Mouse (Mus musculus) small intestine, adult 10 weeks (tissue): Measurements from ENCODE around the gene Bcan. TPM values are rescaled to one million over a fixed set of nuclear protein-coding genes. Genes with fewer than 3 reads are reported as not detected.

Source experiments
- polyA plus RNA-seq: library from polyadenylated mRNA; stranded (reverse); fragments of 350-450 nt; fragmentation: Illumina TruSeq; extraction: RNeasy Lipid Tissue Mini Kit (QIAGEN cat#74804); gene quantifications from one replicate; pipeline ENCODE4 v1.2.3, GENCODE M21; 2014; ENCODE audit warnings: low replicate concordance

Gene Bcan
- not detected for polyA plus RNA-seq

DNA sequence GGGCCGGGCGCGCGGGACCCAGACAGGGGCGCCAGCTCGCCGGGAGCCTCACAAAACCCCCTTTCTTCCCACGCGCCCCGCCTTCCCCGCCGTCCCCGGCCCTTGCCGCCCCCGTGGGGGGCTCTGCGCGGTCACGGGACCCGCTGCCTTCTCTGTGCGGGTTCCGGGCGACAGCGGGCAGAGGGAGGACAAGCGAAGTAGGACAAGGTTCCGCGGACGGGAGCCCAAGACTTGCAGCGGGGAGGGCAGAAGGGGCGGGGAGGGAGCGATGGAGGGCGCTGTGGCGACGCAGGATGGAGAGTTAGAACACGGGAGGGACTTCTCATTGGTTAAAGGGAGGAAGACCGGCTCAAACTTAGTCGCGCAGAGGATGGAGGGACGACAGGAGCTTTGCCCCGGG is at the start of gene Bcan:
Gene Bcan, minus strand, starts transcription at position 50 of the 400 bp plus-strand sequence.

DNA sequence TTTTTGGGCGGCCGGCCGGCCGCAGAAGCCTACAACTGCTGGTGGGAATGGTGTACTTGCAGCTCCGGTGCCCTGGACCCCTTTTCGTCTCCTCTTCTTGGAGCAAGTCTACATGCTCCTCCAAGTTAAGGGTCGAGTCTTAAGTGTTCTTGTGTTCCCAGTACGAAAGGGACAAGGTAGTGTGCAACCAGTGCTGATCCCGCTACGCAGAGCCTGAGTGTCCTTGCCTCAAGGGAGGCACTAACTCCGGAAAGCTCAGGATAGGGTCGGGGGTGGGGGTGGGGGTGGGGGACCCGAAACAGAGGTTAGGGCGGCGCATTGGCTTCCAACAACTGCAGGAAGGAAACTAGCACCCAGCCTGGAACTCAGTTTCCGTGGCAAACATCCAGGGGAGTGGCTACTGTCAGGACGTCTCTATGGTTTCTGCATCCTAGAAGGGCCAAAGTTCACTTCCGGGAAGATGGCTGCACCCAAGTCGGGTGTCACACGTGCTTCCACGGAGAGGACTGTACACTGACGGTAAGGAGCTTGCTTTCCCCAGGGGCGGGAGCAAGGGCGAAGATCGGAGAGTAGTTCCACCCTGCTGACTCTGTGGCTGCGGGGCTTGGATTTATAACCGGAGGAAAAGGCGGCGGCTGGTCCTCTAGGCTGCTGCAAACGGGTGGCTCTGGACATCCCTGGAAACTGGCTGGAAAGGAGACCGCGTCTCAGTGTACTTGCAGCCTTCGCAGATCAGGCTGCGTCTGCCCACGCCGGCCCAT is 42.8 kb upstream of the Bcan start, which contains the start of gene Gpatch4:
Gene Gpatch4, plus strand, starts transcription at position 448 of the 761 bp plus-strand sequence.

GRCm38 (mm10) chr3:88027434-88028186 is 27.6 kb upstream of the Bcan start, which contains the start of gene Hapln2:
Hapln2 (minus strand) TSS chr3:88027583.

DNA sequence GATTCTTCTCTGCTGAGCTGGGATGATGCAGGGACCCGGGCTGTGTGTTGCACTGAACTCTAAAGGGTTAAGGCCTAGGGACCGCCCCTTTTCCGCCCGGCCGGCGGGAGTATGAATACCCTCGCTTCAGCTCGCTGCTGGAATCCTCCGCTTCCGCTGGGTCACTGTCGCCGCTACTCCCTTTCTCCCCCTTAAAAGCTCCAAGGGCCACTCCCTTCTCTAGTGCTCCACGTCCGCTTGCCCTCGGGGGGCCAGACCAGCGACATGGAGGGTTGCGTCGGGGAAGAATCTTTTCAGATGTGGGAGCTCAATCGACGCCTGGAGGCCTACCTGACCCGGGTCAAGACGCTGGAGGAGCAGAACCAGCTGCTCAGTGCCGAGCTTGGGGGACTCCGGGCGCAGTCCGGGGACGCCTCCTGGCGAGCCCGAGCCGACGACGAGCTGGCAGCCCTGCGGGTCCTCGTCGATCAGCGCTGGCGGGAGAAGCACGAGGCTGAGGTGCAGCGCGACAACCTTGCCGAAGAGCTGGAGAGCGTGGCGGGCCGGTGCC is 29.0 kb downstream of the Bcan start, which contains the start of gene Nes:
Gene Nes, plus strand, starts transcription at position 140 of the 550 bp plus-strand sequence.

GRCm38 (mm10) chr3:87948378-87949265 is 51.4 kb downstream of the Bcan start, which contains the start of gene Crabp2:
Crabp2 (plus strand) TSS chr3:87948666.

Other genes with a start within 250 kb of the Bcan start
- not detected for gene Ntrk1, start 205.1 kb downstream of the Bcan start, polyA plus RNA-seq
- not detected for gene Insrr, start 203.3 kb downstream of the Bcan start, polyA plus RNA-seq
- 0.26 TPM for gene Pear1, start 175.9 kb downstream of the Bcan start, polyA plus RNA-seq
- 0.41 TPM for gene Sh2d2a, start 153.5 kb downstream of the Bcan start, polyA plus RNA-seq
- gene Prcc, start 114.6 kb downstream of the Bcan start, polyA plus RNA-seq, result 1.0 TPM
- gene Hdgf, start 93.9 kb downstream of the Bcan start, polyA plus RNA-seq, result 96.9 TPM
- 154 TPM for gene Mrpl24, start 80.7 kb downstream of the Bcan start, polyA plus RNA-seq
- gene Isg20l2, start 69.9 kb downstream of the Bcan start, polyA plus RNA-seq, result 19.9 TPM
- 5.8 TPM for gene Rrnad1, start 69.5 kb downstream of the Bcan start, polyA plus RNA-seq
- not detected for gene Crabp2, start 51.6 kb downstream of the Bcan start, polyA plus RNA-seq
- gene Nes, start 29.2 kb downstream of the Bcan start, polyA plus RNA-seq, result 2.1 TPM
- gene Hapln2, start 27.4 kb upstream of the Bcan start, polyA plus RNA-seq, result not detected
- gene Gpatch4, start 42.9 kb upstream of the Bcan start, polyA plus RNA-seq, result 3.5 TPM
- 6.2 TPM for gene Naxe, start 58.3 kb upstream of the Bcan start, polyA plus RNA-seq
- not detected for gene Ttc24, start 78.1 kb upstream of the Bcan start, polyA plus RNA-seq
- 0.85 TPM for gene Iqgap3, start 81.7 kb upstream of the Bcan start, polyA plus RNA-seq
- 7.2 TPM for gene Mef2d, start 142.1 kb upstream of the Bcan start, polyA plus RNA-seq